Mouse (Mus musculus) urinary bladder, postnatal 0 days (tissue): ENCODE data around the gene Nxf3. TPM values are rescaled to one million over a fixed set of nuclear protein-coding genes. Genes with fewer than 3 reads are reported as not detected.

ENCODE experiments used
- polyA plus RNA-seq: library from polyadenylated mRNA; unstranded; fragments of >200 nt; fragmentation: Nextera tagmentation; extraction: Ambion mirVana; gene quantifications from 2 replicates; pipeline ENCODE4 v1.2.1, GENCODE M21; 2015

Nxf3 gene
- 0.05 and 0.11 TPM in 2 replicates for polyA plus RNA-seq

GRCm38 (mm10) chrX:136085155-136085554 is at the start of gene Nxf3:
Gene Nxf3, minus strand, starts transcription at chrX:136085255.

GRCm38 (mm10) chrX:136068020-136068419 is 17.0 kb downstream of the Nxf3 start, which contains the start of gene Bex2:
Gene Bex2, minus strand, starts transcription at chrX:136068236.

GRCm38 (mm10) chrX:136032799-136033763 is 52.0 kb downstream of the Nxf3 start, which contains the start of gene Arxes1:
Gene Arxes1, plus strand, starts transcription at chrX:136033367.

Other genes with a start within 250 kb of the Nxf3 start
- gene Gprasp2, start 246.2 kb downstream of the Nxf3 start, polyA plus RNA-seq: 2.5 and 3.8 TPM in 2 replicates
- 35.2 and 48.2 TPM in 2 replicates for gene Arxes2, start 91.4 kb downstream of the Nxf3 start, polyA plus RNA-seq
- gene Arxes1, start 51.9 kb downstream of the Nxf3 start, polyA plus RNA-seq: 13.2 and 17.6 TPM in 2 replicates
- 5.6 and 6.0 TPM in 2 replicates for gene Bex2, start 17.0 kb downstream of the Nxf3 start, polyA plus RNA-seq
- 15.6 and 23.3 TPM in 2 replicates for gene Bex4, start 53.7 kb upstream of the Nxf3 start, polyA plus RNA-seq
- 109 and 150 TPM in 2 replicates for gene Tceal8, start 87.1 kb upstream of the Nxf3 start, polyA plus RNA-seq
- 3.3 and 3.8 TPM in 2 replicates for gene Tceal5, start 118.6 kb upstream of the Nxf3 start, polyA plus RNA-seq
- 0.13 and 0.17 TPM in 2 replicates for gene Tceal7, start 129.5 kb upstream of the Nxf3 start, polyA plus RNA-seq
- 9.6 and 14.0 TPM in 2 replicates for gene Bex1, start 130.3 kb upstream of the Nxf3 start, polyA plus RNA-seq
- gene Tceal9, start 159.8 kb upstream of the Nxf3 start, polyA plus RNA-seq: 311 and 374 TPM in 2 replicates
- 180 and 207 TPM in 2 replicates for gene Bex3, start 185.0 kb upstream of the Nxf3 start, polyA plus RNA-seq